Mouse (Mus musculus): ENCODE data around the gene Kat6b. TPM values are rescaled to one million over a fixed set of nuclear protein-coding genes. Genes with fewer than 3 reads are reported as not detected.
"Not testable (repeated sequence)": the region's sequence is repeated elsewhere in the genome, so short reads cannot be mapped to it uniquely, and the experiment has no call there.

Gene Kat6b
- polyA plus RNA-seq, 1 experiment from 2014 or later = 12.5 TPM

DNA sequence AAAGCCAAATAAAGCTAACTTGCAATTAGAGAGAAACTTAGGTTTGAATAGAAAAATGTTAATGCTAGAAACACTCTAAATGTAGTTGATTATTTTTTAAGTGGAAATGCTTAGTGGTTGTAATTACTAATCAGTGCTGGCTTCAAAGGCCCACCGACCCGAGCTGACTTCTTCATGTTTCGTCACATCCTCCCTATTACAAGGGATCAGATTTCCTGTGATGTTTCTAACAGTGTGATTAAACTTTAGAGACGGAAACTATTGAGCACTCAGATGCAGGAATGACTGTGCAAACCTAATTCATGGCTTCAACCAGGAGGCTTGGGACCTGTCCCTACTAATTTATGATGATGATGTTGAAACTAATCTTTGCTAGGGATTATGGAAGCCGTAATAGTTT is 25.8 kb downstream of the Kat6b start:
- Histone ChIP-seq H3K9ac (no peak overlapping the region), H3K36me3 (no peaks in the 10 kb centered on the region), H3K9me3 (no peaks in the 10 kb centered on the region), H3K4me3 (replicated peaks) (no peak overlapping the region), H3K27ac (no peak overlapping the region), H3K27me3 (replicated peaks) (no peaks in the 10 kb centered on the region), H3K4me2 (no peak overlapping the region), H3K4me1 (peaks cover 2% of the 10 kb centered on the region; the same call in 1 of the 2 replicates)
- 78% methylated on average over 5 of the region's 5 CpGs for WGBS
- no peak for ATAC-seq (ENCODE audit: insufficient read depth, low FRiP score, low read depth)

- Histone ChIP-seq H3K9ac (no peak overlapping the region), H3K27me3 (replicated peaks) (no peaks in the 10 kb centered on the region), H3K27ac (no peak overlapping the region), H3K9me3 (no peaks in the 10 kb centered on the region), H3K4me2 (no peak overlapping the region), H3K4me3 (replicated peaks) (no peak overlapping the region), H3K4me1 (no peaks in the 10 kb centered on the region), H3K36me3 (no peaks in the 10 kb centered on the region)
- WGBS = 61% methylated on average over 3 of the region's 3 CpGs
- no peak for ATAC-seq (ENCODE audit: insufficient read depth, low FRiP score, low read depth)
Observed at GRCm38 (mm10) chr14:21509111-21509905, 28.1 kb downstream of the Kat6b start.

DNA sequence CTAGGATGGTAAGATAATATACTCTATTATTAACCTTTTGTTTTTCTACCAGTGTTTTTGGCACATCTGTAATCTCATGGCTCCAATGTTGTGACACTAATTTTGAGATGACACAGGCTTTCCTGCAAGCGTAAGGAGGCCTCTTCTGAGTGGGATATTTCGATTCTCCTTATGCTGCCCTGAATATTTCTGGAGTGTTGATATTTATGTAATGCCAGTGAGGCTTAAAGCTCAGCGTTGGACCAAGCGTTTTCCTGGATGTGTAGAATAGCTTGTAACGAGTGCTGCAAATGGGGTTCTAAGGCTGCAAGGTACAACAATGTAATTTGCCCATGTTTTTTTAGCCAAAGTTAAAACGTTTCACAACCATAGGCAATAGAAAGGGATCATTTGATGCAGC is 30.2 kb downstream of the Kat6b start:
- ATAC-seq (ENCODE audit: insufficient read depth, low FRiP score, low read depth) = no peak
- H3K4me1 ChIP-seq = no peaks in the 10 kb centered on the region
- 79% methylated on average over 6 of the region's 6 CpGs for WGBS
- no peak overlapping the region for H3K9ac ChIP-seq
- H3K27me3 ChIP-seq (replicated peaks) = no peaks in the 10 kb centered on the region
- no peak overlapping the region for H3K27ac ChIP-seq
- no peak overlapping the region for H3K4me2 ChIP-seq
- no peaks in the 10 kb centered on the region for H3K36me3 ChIP-seq
- H3K9me3 ChIP-seq = no peaks in the 10 kb centered on the region
- H3K4me3 ChIP-seq (replicated peaks) = no peak overlapping the region

- peaks cover 12% of the 10 kb centered on the region for H3K36me3 ChIP-seq
- H3K9me3 ChIP-seq = no peaks in the 10 kb centered on the region
- H3K27ac ChIP-seq = no peak overlapping the region
- no peak overlapping the region for H3K9ac ChIP-seq
- H3K4me3 ChIP-seq (replicated peaks) = no peak overlapping the region
- no peak overlapping the region for H3K4me2 ChIP-seq
- no peaks in the 10 kb centered on the region for H3K27me3 ChIP-seq (replicated peaks)
- WGBS = 94% methylated on average over 5 of the region's 5 CpGs
- H3K4me1 ChIP-seq = no peaks in the 10 kb centered on the region
- ATAC-seq (ENCODE audit: insufficient read depth, low FRiP score, low read depth) = no peak
Observed at GRCm38 (mm10) chr14:21515505-21515904, 34.3 kb downstream of the Kat6b start.

- no peaks in the 10 kb centered on the region for H3K9me3 ChIP-seq
- H3K4me1 ChIP-seq = peaks cover 10% of the 10 kb centered on the region
- no peaks in the 10 kb centered on the region for H3K27me3 ChIP-seq (replicated peaks)
- ATAC-seq (ENCODE audit: insufficient read depth, low FRiP score, low read depth) = no peak
- H3K36me3 ChIP-seq = peaks cover 12% of the 10 kb centered on the region
- no peak overlapping the region for H3K27ac ChIP-seq
- 82% methylated on average over 3 of the region's 3 CpGs for WGBS
- no peak overlapping the region for H3K9ac ChIP-seq
- no peak overlapping the region for H3K4me3 ChIP-seq (replicated peaks)
- no peak overlapping the region for H3K4me2 ChIP-seq
Observed at GRCm38 (mm10) chr14:21519307-21519706, 38.1 kb downstream of the Kat6b start.

DNA sequence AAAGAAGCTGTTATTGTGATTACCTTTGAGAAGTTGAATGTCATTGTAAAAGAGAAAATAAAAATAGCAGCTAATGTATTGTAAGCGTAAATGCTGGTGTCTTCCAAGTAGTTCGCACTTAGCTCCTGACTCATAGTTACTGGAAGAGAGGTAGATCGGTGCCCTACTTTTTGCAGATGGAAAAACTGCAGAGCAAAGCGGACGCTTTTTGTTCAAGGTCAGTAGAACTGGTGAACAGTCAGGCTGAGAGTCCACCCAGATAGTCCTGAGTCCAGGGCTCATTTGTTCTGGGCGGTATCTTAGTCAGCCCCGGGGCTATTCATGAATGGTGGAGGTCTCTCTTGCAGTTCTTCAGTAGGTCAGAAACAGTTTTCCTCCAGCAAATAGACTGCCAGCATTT is 39.3 kb downstream of the Kat6b start:
- WGBS = 88% methylated on average over 7 of the region's 7 CpGs
- no peak for ATAC-seq (ENCODE audit: insufficient read depth, low FRiP score, low read depth)
- Histone ChIP-seq H3K4me2 (no peak overlapping the region), H3K27ac (no peak overlapping the region), H3K36me3 (peaks cover 12% of the 10 kb centered on the region), H3K4me3 (replicated peaks) (no peak overlapping the region), H3K9me3 (no peaks in the 10 kb centered on the region), H3K27me3 (replicated peaks) (no peaks in the 10 kb centered on the region), H3K4me1 (peaks cover 10% of the 10 kb centered on the region), H3K9ac (no peak overlapping the region)

GRCm38 (mm10) chr14:21521496-21521895 is 40.3 kb downstream of the Kat6b start:
- WGBS = 79% methylated on average over 4 of the region's 4 CpGs

DNA sequence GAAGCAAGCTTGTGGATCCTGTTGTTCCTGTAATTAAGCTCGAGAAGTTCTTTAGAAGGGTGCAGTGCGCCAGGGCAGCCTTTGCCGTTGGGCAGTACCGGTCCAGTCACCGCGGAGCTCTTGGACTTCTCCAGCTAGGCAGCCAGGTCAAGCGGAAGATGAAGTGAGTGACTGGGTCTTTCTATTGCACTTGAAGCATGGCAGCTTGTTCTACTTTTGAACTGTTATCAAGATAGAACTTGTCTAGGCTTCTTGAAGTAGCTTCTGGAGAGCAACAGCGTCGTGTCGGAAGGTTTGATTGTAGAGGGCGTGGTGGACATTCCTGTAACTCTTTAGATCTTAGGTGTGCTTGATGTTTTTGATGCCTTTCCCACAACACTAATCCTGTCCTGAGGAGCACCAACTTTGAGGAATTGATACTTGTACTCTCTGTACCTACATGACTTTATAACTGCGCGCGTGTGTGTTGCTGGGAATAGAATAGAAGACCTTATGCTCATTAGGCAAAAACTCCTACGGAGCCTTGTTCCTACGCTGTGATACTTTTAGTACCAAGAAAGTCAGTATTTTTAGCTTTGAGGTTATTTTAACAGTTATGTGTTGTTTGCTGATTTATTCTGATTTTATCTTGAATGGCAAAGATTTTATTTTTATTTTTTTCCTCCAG is 41.2 kb downstream of the Kat6b start:
- Histone ChIP-seq H3K9me3 (no peaks in the 10 kb centered on the region), H3K4me1 (peaks cover 10% of the 10 kb centered on the region), H3K27me3 (replicated peaks) (no peaks in the 10 kb centered on the region), H3K9ac (no peak overlapping the region), H3K36me3 (0 out of 2 replicates have a peak, but pooled peaks cover 4% of the 10 kb centered on the region), H3K4me2 (no peak overlapping the region), H3K4me3 (replicated peaks) (no peak overlapping the region), H3K27ac (0 out of 2 replicates have a peak overlapping the region, but pooled peaks have one; percentile 49)
- no peak for ATAC-seq (ENCODE audit: insufficient read depth, low FRiP score, low read depth)
- 79% methylated on average over 16 of the region's 16 CpGs for WGBS

More at GRCm38 (mm10) chr14:21521496-21521895, 40.3 kb downstream of the Kat6b start:
- H3K9ac ChIP-seq; H3K4me1 ChIP-seq; H3K4me3 ChIP-seq (replicated peaks); H3K9me3 ChIP-seq; H3K27ac ChIP-seq; H3K27me3 ChIP-seq (replicated peaks); ATAC-seq (ENCODE audit: insufficient read depth, low FRiP score, low read depth); H3K4me2 ChIP-seq: not testable (repeated sequence)
- peaks cover 12% of the 10 kb centered on the region for H3K36me3 ChIP-seq

DNA sequence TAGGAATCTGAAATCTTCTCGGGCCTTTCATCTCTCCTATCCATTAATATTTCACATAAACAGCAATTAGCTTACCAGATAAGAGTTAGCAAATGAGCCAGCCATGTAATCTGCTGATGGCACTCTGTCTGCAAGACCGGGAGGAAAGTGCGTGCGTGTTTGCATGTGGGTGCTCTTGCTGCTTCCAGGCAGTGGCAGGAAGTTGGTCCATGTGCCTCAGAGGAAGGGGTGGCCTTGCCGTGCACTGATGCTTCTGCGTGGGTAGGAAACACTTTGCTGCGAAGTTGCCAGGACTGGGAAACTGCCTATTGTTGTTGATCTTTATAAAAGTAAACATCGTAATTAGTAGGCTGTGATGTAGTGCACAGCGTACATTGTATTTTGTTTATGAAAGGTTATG is 42.0 kb downstream of the Kat6b start:
- H3K4me2 ChIP-seq = no peak overlapping the region
- no peak for ATAC-seq (ENCODE audit: insufficient read depth, low FRiP score, low read depth)
- 0 out of 2 replicates have a peak, but pooled peaks cover 4% of the 10 kb centered on the region for H3K36me3 ChIP-seq
- no peaks in the 10 kb centered on the region for H3K9me3 ChIP-seq
- H3K4me3 ChIP-seq (replicated peaks) = no peak overlapping the region
- peak overlapping the region; percentile 13; the same call in 1 of the 2 replicates for H3K27ac ChIP-seq
- H3K9ac ChIP-seq = no peak overlapping the region
- WGBS = 31% methylated on average over 9 of the region's 9 CpGs
- H3K27me3 ChIP-seq (replicated peaks) = no peaks in the 10 kb centered on the region
- peaks cover 10% of the 10 kb centered on the region for H3K4me1 ChIP-seq

GRCm38 (mm10) chr14:21523851-21524441 is 42.7 kb downstream of the Kat6b start:
- H3K27me3 ChIP-seq (replicated peaks) = no peaks in the 10 kb centered on the region
- H3K4me1 ChIP-seq = peaks cover 10% of the 10 kb centered on the region
- peak overlapping the region; percentile 13 for H3K27ac ChIP-seq
- no peak overlapping the region for H3K4me3 ChIP-seq (replicated peaks)
- peak; percentile 31; the same call in 1 of the 2 replicates for ATAC-seq (ENCODE audit: insufficient read depth, low FRiP score, low read depth)
- no peaks in the 10 kb centered on the region for H3K9me3 ChIP-seq
- no peak overlapping the region for H3K9ac ChIP-seq
- H3K4me2 ChIP-seq = no peak overlapping the region
- WGBS = 30% methylated on average over 3 of the region's 3 CpGs
- H3K36me3 ChIP-seq = no peaks in the 10 kb centered on the region

DNA sequence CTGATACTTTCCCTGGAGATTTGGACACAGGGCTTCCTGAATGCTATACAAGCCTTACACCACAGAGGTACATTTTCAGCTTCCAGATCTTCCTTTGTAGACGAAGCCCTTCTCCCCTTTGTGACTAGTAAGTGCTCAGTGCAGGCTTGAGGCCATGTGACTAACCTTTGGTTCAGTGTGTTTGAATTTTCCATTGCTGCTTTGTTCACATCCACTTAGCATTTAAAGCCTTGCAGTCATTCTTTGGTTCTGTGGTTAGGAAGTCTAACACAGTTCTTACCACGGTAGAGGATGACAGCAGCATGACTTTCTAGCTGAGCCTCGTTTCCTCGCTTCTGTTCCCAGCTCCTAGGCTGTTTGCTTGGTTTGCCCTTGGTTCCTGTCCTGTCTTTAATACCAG is 44.4 kb downstream of the Kat6b start:
- 59% methylated on average over 4 of the region's 4 CpGs for WGBS
- H3K9me3 ChIP-seq = no peaks in the 10 kb centered on the region
- no peaks in the 10 kb centered on the region for H3K27me3 ChIP-seq (replicated peaks)
- no peak overlapping the region for H3K27ac ChIP-seq
- peaks cover 10% of the 10 kb centered on the region for H3K4me1 ChIP-seq
- no peaks in the 10 kb centered on the region for H3K36me3 ChIP-seq
- no peak for ATAC-seq (ENCODE audit: insufficient read depth, low FRiP score, low read depth)
- H3K9ac ChIP-seq = no peak overlapping the region
- H3K4me3 ChIP-seq (replicated peaks) = no peak overlapping the region
- H3K4me2 ChIP-seq = no peak overlapping the region

GRCm38 (mm10) chr14:21533566-21533965 is 52.3 kb downstream of the Kat6b start:
- Histone ChIP-seq H3K27ac (no peak overlapping the region), H3K4me2 (no peak overlapping the region), H3K36me3 (no peaks in the 10 kb centered on the region), H3K4me1 (peaks cover 4% of the 10 kb centered on the region; the same call in 1 of the 2 replicates), H3K4me3 (replicated peaks) (no peak overlapping the region), H3K9me3 (no peaks in the 10 kb centered on the region), H3K27me3 (replicated peaks) (no peaks in the 10 kb centered on the region), H3K9ac (no peak overlapping the region)
- 59% methylated on average over 4 of the region's 4 CpGs for WGBS
- no peak for ATAC-seq (ENCODE audit: insufficient read depth, low FRiP score, low read depth)
